Mouse (Mus musculus): ENCODE measurements around the gene Fam163a. TPM values are rescaled to one million over a fixed set of nuclear protein-coding genes. Genes with fewer than 3 reads are reported as not detected.

Gene Fam163a
- polyA plus RNA-seq, 1 experiment, result not detected

DNA sequence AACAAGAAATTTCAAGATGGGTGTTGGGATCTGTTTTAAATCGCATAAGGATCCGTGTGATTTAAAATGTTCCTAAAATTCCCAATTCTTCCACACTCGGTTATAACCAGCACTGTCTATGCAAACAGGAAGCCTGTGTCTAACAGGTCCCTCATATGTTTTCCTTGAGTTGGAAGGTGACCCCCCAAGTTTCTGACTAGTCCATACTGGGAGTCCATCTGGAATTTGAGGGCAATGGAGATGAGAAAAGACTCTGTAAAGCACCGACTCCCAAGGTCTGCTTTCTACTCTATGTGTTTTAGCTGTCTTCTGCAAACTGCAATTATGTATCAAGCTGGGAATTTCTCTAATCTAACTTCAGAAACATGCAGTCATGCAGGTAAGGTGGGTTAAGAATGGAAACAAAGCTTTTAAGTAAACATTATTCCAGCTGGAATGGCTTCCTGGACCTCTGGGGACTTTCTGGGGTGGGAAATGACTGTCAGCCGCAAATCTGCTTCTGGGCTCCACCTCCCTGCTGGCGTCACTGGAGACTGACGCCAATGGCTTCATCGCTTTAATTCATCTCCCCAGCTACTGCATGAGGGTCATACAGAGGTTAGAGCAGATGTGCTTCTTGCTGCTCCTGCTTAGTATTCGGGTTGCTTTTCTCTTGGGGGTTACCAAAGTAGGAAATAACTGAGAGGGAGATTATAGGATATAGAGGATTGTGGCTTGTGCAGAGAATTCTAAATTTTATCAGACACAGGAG, 25.7 kb upstream of the Fam163a start:
- Histone ChIP-seq H3K36me3 (ENCODE audit: control insufficient read depth, insufficient read depth) (no peaks in the 10 kb centered on the region), H3K4me3 (ENCODE audit: insufficient read depth, poor library complexity, severe bottlenecking) (no peak overlapping the region), H3K27me3 (ENCODE audit: control insufficient read depth, insufficient read depth, insufficient read length) (no peaks in the 10 kb centered on the region), H3ac (ENCODE audit: control insufficient read depth, insufficient read length, low read depth) (no peak overlapping the region), H3K79me3 (ENCODE audit: low read depth) (no peaks in the 10 kb centered on the region), H3K79me2 (ENCODE audit: control insufficient read depth, insufficient read depth) (no peaks in the 10 kb centered on the region)
- TF ChIP-seq MAX (IDR thresholded peaks at IDR 0.05) (no peak), MYOD1 (IDR thresholded peaks at IDR 0.05; ENCODE audit: control insufficient read depth, insufficient read length, low read depth) (no peak), MYOG (IDR thresholded peaks at IDR 0.05; ENCODE audit: control insufficient read depth, extremely low read depth, insufficient read length) (no peak), USF1 (IDR thresholded peaks at IDR 0.05; ENCODE audit: low read depth) (no peak)

DNA sequence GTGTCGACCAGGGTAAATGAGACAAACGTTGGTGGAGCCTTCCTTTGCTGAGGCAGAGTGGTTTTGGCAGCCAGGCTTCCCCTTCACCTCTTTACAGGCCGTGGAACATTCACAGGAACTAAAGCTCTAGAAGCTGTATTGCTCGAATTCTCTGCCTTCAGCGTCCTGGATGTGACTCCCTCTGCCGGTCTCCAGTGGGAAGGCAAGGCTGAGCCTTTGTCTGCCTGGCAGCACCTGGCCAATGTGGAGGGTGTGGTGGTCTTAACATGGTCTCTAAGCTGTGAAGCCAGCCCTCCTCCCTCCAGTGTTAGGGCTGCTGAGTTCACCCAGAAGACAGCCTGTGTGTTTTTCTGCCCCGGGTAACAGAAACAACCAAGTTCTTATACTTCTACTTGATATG, 24.6 kb upstream of the Fam163a start:
- H3K36me3 ChIP-seq (ENCODE audit: control insufficient read depth, insufficient read depth), result no peaks in the 10 kb centered on the region
- no peak overlapping the region for H3ac ChIP-seq (ENCODE audit: control insufficient read depth, insufficient read length, low read depth)
- TF ChIP-seq USF1 (IDR thresholded peaks at IDR 0.05; ENCODE audit: low read depth), result no peak
- peak; percentile 55 for TF ChIP-seq CTCF (IDR thresholded peaks at IDR 0.05; ENCODE audit: control insufficient read depth, insufficient read depth, insufficient read length)
- H3K79me3 ChIP-seq (ENCODE audit: low read depth), result no peaks in the 10 kb centered on the region
- no peaks in the 10 kb centered on the region for H3K27me3 ChIP-seq (ENCODE audit: control insufficient read depth, insufficient read depth, insufficient read length)
- H3K79me2 ChIP-seq (ENCODE audit: control insufficient read depth, insufficient read depth), result no peaks in the 10 kb centered on the region
- H3K4me3 ChIP-seq (ENCODE audit: insufficient read depth, poor library complexity, severe bottlenecking), result no peak overlapping the region

GRCm38 (mm10) chr1:156228728-156229127, 23.9 kb upstream of the Fam163a start:
- H3K79me2 ChIP-seq (ENCODE audit: control insufficient read depth, insufficient read depth), result no peaks in the 10 kb centered on the region
- H3K79me3 ChIP-seq (ENCODE audit: low read depth), result no peaks in the 10 kb centered on the region
- H3K4me3 ChIP-seq (ENCODE audit: insufficient read depth, poor library complexity, severe bottlenecking), result no peak overlapping the region
- no peak for TF ChIP-seq USF1 (IDR thresholded peaks at IDR 0.05; ENCODE audit: low read depth)
- no peak for TF ChIP-seq CEBPB (IDR thresholded peaks at IDR 0.05; ENCODE audit: low read depth)
- no peak for TF ChIP-seq MYOG (IDR thresholded peaks at IDR 0.05; ENCODE audit: control insufficient read depth, extremely low read depth, insufficient read length)
- TF ChIP-seq CTCF (IDR thresholded peaks at IDR 0.05; ENCODE audit: control insufficient read depth, insufficient read depth, insufficient read length), result no peak
- no peak for TF ChIP-seq MAX (IDR thresholded peaks at IDR 0.05)
- no peak for TF ChIP-seq MYOD1 (IDR thresholded peaks at IDR 0.05; ENCODE audit: control insufficient read depth, insufficient read length, low read depth)
- TF ChIP-seq FOSL1 (IDR thresholded peaks at IDR 0.05; ENCODE audit: insufficient read depth, low read length, poor library complexity, severe bottlenecking), result no peak
- no peak overlapping the region for H3ac ChIP-seq (ENCODE audit: control insufficient read depth, insufficient read length, low read depth)
- H3K27me3 ChIP-seq (ENCODE audit: control insufficient read depth, insufficient read depth, insufficient read length), result no peaks in the 10 kb centered on the region
- no peaks in the 10 kb centered on the region for H3K36me3 ChIP-seq (ENCODE audit: control insufficient read depth, insufficient read depth)

DNA sequence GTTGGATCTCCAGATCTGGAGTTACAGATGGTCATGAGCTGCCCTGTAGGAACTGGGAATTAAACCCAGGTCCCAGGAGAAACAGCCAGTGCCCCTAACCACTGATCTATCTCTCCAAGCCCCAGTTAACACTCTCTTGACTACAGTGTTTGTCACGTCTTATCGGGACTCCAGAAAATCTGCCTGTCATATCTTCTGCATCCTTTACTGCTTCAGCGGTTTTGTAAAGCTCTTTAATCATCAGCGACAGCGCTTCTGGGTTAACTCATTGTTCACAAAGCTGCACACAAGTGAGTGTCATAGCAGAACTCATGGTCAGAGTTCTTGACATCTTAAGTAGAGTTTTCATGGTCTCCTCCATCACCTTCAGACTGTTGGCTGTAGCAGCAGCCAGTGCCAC, 22.1 kb upstream of the Fam163a start:
- Histone ChIP-seq H3K27me3 (ENCODE audit: control insufficient read depth, insufficient read depth, insufficient read length) (no peaks in the 10 kb centered on the region), H3ac (ENCODE audit: control insufficient read depth, insufficient read length, low read depth) (no peak overlapping the region), H3K79me3 (ENCODE audit: low read depth) (no peaks in the 10 kb centered on the region), H3K36me3 (ENCODE audit: control insufficient read depth, insufficient read depth) (no peaks in the 10 kb centered on the region), H3K4me3 (ENCODE audit: insufficient read depth, poor library complexity, severe bottlenecking) (no peak overlapping the region), H3K79me2 (ENCODE audit: control insufficient read depth, insufficient read depth) (no peaks in the 10 kb centered on the region)
- TF ChIP-seq MAX (IDR thresholded peaks at IDR 0.05), result no peak

GRCm38 (mm10) chr1:156222205-156223000, 17.6 kb upstream of the Fam163a start:
- Histone ChIP-seq H3K79me3 (ENCODE audit: low read depth) (no peaks in the 10 kb centered on the region), H3K27me3 (ENCODE audit: control insufficient read depth, insufficient read depth, insufficient read length) (no peaks in the 10 kb centered on the region), H3K36me3 (ENCODE audit: control insufficient read depth, insufficient read depth) (no peaks in the 10 kb centered on the region), H3K79me2 (ENCODE audit: control insufficient read depth, insufficient read depth) (no peaks in the 10 kb centered on the region), H3ac (ENCODE audit: control insufficient read depth, insufficient read length, low read depth) (no peak overlapping the region), H3K4me3 (ENCODE audit: insufficient read depth, poor library complexity, severe bottlenecking) (no peak overlapping the region)
- no peak for TF ChIP-seq MYOD1 (IDR thresholded peaks at IDR 0.05; ENCODE audit: control insufficient read depth, insufficient read length, low read depth)
- TF ChIP-seq MAX (IDR thresholded peaks at IDR 0.05), result no peak
- TF ChIP-seq CEBPB (IDR thresholded peaks at IDR 0.05; ENCODE audit: low read depth), result no peak
- TF ChIP-seq FOSL1 (IDR thresholded peaks at IDR 0.05; ENCODE audit: insufficient read depth, low read length, poor library complexity, severe bottlenecking), result no peak
- TF ChIP-seq CTCF (IDR thresholded peaks at IDR 0.05; ENCODE audit: control insufficient read depth, insufficient read depth, insufficient read length), result no peak
- TF ChIP-seq USF1 (IDR thresholded peaks at IDR 0.05; ENCODE audit: low read depth), result no peak
- TF ChIP-seq MYOG (IDR thresholded peaks at IDR 0.05; ENCODE audit: control insufficient read depth, extremely low read depth, insufficient read length), result no peak

GRCm38 (mm10) chr1:156221327-156221726, 16.5 kb upstream of the Fam163a start:
- TF ChIP-seq CTCF (IDR thresholded peaks at IDR 0.05; ENCODE audit: control insufficient read depth, insufficient read depth, insufficient read length), result no peak
- no peak for TF ChIP-seq MYOD1 (IDR thresholded peaks at IDR 0.05; ENCODE audit: control insufficient read depth, insufficient read length, low read depth)
- TF ChIP-seq MYOG (IDR thresholded peaks at IDR 0.05; ENCODE audit: control insufficient read depth, extremely low read depth, insufficient read length), result no peak
- Histone ChIP-seq H3K79me3 (ENCODE audit: low read depth) (no peaks in the 10 kb centered on the region), H3K4me3 (ENCODE audit: insufficient read depth, poor library complexity, severe bottlenecking) (no peak overlapping the region), H3ac (ENCODE audit: control insufficient read depth, insufficient read length, low read depth) (no peak overlapping the region), H3K79me2 (ENCODE audit: control insufficient read depth, insufficient read depth) (no peaks in the 10 kb centered on the region), H3K36me3 (ENCODE audit: control insufficient read depth, insufficient read depth) (no peaks in the 10 kb centered on the region), H3K27me3 (ENCODE audit: control insufficient read depth, insufficient read depth, insufficient read length) (no peaks in the 10 kb centered on the region)

Measured in C2C12 (cell line).